Mouse (Mus musculus) T-helper 2 cell (primary cell): ENCODE data around the gene Axin2.

Experiments
- in situ Hi-C: fragments of 300-600 bp; cut with MboI, MseI; formaldehyde crosslinking; loops from one replicate; pipeline ENCODE4 v1.15.1; 2025; ENCODE audit warnings: high pct_unique_total_duplicates

The Axin2 gene

GRCm38 (mm10) chr11:108902303-108902702, 17.8 kb upstream of the Axin2 start:
- in situ Hi-C loops = no loop called here

GRCm38 (mm10) chr11:108906590-108907254, 13.4 kb upstream of the Axin2 start:
- in situ Hi-C loops = no loop called here

- in situ Hi-C loops = no loop called here
These were observed 10.6 kb upstream of the Axin2 start for GRCm38 (mm10) chr11:108909396-108910195.

GRCm38 (mm10) chr11:108910328-108910886, 9.7 kb upstream of the Axin2 start:
- in situ Hi-C loops = no loop called here

- in situ Hi-C loops = no loop called here
These were observed 9.2 kb upstream of the Axin2 start for GRCm38 (mm10) chr11:108910903-108911302.

GRCm38 (mm10) chr11:108912174-108912573, 8.0 kb upstream of the Axin2 start:
- in situ Hi-C loops = no loop called here

- in situ Hi-C loops = no loop called here
These were observed 2.5 kb upstream of the Axin2 start for GRCm38 (mm10) chr11:108917422-108918324.

- in situ Hi-C loops = no loop called here
These were observed 722 bp downstream of the Axin2 start for GRCm38 (mm10) chr11:108920636-108921505.

GRCm38 (mm10) chr11:108921506-108922455, 1.6 kb downstream of the Axin2 start:
- in situ Hi-C loops = no loop called here

GRCm38 (mm10) chr11:108922511-108923187, 2.5 kb downstream of the Axin2 start:
- in situ Hi-C loops = no loop called here

GRCm38 (mm10) chr11:108923188-108923575, 3.0 kb downstream of the Axin2 start:
- in situ Hi-C loops = no loop called here

GRCm38 (mm10) chr11:108923781-108924180, 3.6 kb downstream of the Axin2 start:
- in situ Hi-C loops = no loop called here

- in situ Hi-C loops = no loop called here
These were observed 4.2 kb downstream of the Axin2 start for GRCm38 (mm10) chr11:108924346-108924745.

GRCm38 (mm10) chr11:108925202-108925601, 5.1 kb downstream of the Axin2 start:
- in situ Hi-C loops = no loop called here

- in situ Hi-C loops = no loop called here
These were observed 5.7 kb downstream of the Axin2 start for GRCm38 (mm10) chr11:108925826-108926225.

GRCm38 (mm10) chr11:108926345-108927092, 6.4 kb downstream of the Axin2 start:
- in situ Hi-C loops = no loop called here

- in situ Hi-C loops = no loop called here
These were observed 6.9 kb downstream of the Axin2 start for GRCm38 (mm10) chr11:108927093-108927444.

- in situ Hi-C loops = no loop called here
These were observed 7.9 kb downstream of the Axin2 start for GRCm38 (mm10) chr11:108928096-108928495.
